Mouse (Mus musculus): ENCODE measurements around the gene Tshz2. TPM values are rescaled to one million over a fixed set of nuclear protein-coding genes. Genes with fewer than 3 reads are reported as not detected.
A peak's percentile ranks its signal among the peaks of the same experiment; 100 is the strongest.

Tshz2 gene
- total and polyA plus RNA-seq, 2 experiments from 2014 or later: 29.0 to 40.2 TPM

DNA sequence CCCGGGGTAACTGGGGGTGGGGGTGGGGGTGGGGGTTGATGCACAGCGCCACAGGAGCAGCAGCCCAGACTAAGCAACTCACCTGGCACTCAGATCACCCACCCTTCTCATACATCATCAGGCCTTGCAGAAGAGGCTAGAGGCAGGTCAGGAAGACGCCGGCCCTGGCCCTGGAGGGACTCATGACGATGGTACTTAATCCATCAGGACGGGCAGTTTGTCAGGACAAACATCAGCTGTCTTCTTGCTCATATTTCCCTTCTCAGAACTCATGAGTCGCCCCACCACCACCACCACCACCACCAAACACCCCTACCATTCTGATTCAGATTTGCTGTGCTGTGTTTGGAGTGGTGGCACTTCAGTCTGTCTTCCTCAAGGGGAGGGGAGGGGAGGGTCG lies 194.0 kb downstream of the Tshz2 start:
- Histone ChIP-seq H3K36me3 (ENCODE audit: insufficient read depth, low read length) (no peaks in the 10 kb centered on the region), H3K27me3 (ENCODE audit: insufficient read depth, low read length) (no peaks in the 10 kb centered on the region), H3K4me2 (ENCODE audit: low read depth, low read length) (no peak overlapping the region), H3K27ac (no peak overlapping the region), H3K9me3 (ENCODE audit: low read length) (no peaks in the 10 kb centered on the region), H3K4me3 (ENCODE audit: low read length) (no peak overlapping the region), H3K4me1 (ENCODE audit: insufficient read depth, low read length) (no peaks in the 10 kb centered on the region; the same call in 1 of the 2 replicates), H3K9ac (replicated peaks; ENCODE audit: low read length) (no peak overlapping the region)
- DNase-seq (ENCODE audit: low spot score): no peak
- WGBS: 71% methylated on average over 8 of the region's 8 CpGs
- TF ChIP-seq CTCF (IDR thresholded peaks at IDR 0.05; ENCODE audit: low read depth): no peak
- no peak for ATAC-seq

DNA sequence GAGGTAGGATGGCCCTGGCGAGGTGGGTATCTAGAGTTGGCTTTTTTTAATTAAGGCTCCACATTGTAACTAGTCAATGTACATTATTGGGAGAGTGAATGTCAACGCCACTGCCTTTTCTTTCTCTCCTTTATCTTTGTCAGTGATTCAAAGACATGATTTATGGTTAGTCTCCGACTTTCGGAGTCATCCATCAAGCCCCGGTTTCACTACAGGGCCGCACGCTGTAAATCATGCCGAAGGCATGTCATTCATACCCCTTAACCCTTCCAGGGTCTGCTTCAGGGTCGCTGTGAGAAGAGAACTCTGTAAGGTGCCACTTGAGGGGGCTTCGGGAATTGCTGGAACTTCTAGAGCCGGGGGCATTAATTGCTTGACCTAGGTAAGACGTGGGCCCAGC lies 199.4 kb downstream of the Tshz2 start:
- Histone ChIP-seq H3K9ac (replicated peaks; ENCODE audit: low read length) (no peak overlapping the region), H3K4me1 (ENCODE audit: insufficient read depth, low read length) (no peaks in the 10 kb centered on the region; the same call in 1 of the 2 replicates), H3K27me3 (ENCODE audit: insufficient read depth, low read length) (no peaks in the 10 kb centered on the region), H3K4me2 (ENCODE audit: low read depth, low read length) (no peak overlapping the region), H3K9me3 (ENCODE audit: low read length) (no peaks in the 10 kb centered on the region), H3K4me3 (ENCODE audit: low read length) (no peak overlapping the region), H3K27ac (no peak overlapping the region), H3K36me3 (ENCODE audit: insufficient read depth, low read length) (no peaks in the 10 kb centered on the region)
- 65% methylated on average over 12 of the region's 12 CpGs for WGBS
- ATAC-seq (no peak), DNase-seq (ENCODE audit: low spot score) (no peak)
- no peak for TF ChIP-seq CTCF (IDR thresholded peaks at IDR 0.05; ENCODE audit: low read depth)

DNA sequence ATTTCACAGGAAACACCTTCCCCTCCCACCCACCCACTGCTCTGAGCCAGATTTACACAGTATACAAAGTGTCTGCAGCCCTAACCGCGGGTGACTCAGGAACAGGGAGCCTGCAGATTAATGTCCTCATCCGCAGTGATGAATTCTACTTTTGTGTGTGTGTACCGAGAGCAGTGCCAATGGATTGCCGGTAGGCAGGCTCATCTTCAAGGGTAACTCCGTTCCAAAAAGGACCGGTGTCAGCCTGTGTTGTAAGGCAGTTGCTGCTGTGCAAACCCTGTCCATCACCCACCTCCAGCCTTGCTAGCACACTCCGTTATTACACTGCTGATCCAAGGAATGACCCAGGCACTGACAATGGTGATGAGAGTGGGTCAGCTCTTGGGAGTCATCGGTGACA lies 200.8 kb downstream of the Tshz2 start:
- H3K4me3 ChIP-seq (ENCODE audit: low read length): no peak overlapping the region
- WGBS: 52% methylated on average over 9 of the region's 9 CpGs

DNA sequence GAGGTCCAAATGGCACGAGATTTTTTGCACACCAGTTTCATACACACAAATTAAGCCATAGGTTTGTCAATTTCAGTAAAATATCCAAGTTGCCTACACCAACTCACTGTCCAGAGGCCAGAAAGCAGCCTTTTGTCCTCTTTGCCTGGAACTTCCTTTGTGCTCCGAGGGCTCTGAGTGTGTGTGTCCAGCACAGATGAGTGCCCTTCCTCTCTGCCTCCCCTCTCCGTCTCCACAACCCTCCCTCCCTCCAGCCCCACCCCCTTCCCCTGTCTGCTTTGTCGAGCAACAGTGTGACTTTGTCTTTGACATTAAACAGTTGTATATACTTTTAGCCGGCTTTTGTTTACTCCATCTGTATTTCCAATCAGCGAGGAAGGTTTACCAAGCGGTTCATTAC lies 201.8 kb downstream of the Tshz2 start:
- WGBS: 32% methylated on average over 7 of the region's 7 CpGs
- Histone ChIP-seq H3K27ac (no peak overlapping the region), H3K4me2 (ENCODE audit: low read depth, low read length) (no peak overlapping the region), H3K9ac (replicated peaks; ENCODE audit: low read length) (no peak overlapping the region), H3K9me3 (ENCODE audit: low read length) (no peaks in the 10 kb centered on the region), H3K4me1 (ENCODE audit: insufficient read depth, low read length) (no peaks in the 10 kb centered on the region; the same call in 1 of the 2 replicates), H3K27me3 (ENCODE audit: insufficient read depth, low read length) (no peaks in the 10 kb centered on the region), H3K4me3 (ENCODE audit: low read length) (no peak overlapping the region), H3K36me3 (ENCODE audit: insufficient read depth, low read length) (no peaks in the 10 kb centered on the region)
- no peak for DNase-seq (ENCODE audit: low spot score)
- ATAC-seq: no peak
- no peak for TF ChIP-seq CTCF (IDR thresholded peaks at IDR 0.05; ENCODE audit: low read depth)

More for the DNA sequence above, 200.8 kb downstream of the Tshz2 start:
- Histone ChIP-seq H3K27me3 (ENCODE audit: insufficient read depth, low read length) (no peaks in the 10 kb centered on the region), H3K4me2 (ENCODE audit: low read depth, low read length) (no peak overlapping the region), H3K9ac (replicated peaks; ENCODE audit: low read length) (no peak overlapping the region), H3K27ac (no peak overlapping the region), H3K9me3 (ENCODE audit: low read length) (no peaks in the 10 kb centered on the region), H3K36me3 (ENCODE audit: insufficient read depth, low read length) (no peaks in the 10 kb centered on the region), H3K4me1 (ENCODE audit: insufficient read depth, low read length) (no peaks in the 10 kb centered on the region; the same call in 1 of the 2 replicates)
- DNase-seq (ENCODE audit: low spot score) (no peak), ATAC-seq (no peak)
- TF ChIP-seq CTCF (IDR thresholded peaks at IDR 0.05; ENCODE audit: low read depth): no peak

DNA sequence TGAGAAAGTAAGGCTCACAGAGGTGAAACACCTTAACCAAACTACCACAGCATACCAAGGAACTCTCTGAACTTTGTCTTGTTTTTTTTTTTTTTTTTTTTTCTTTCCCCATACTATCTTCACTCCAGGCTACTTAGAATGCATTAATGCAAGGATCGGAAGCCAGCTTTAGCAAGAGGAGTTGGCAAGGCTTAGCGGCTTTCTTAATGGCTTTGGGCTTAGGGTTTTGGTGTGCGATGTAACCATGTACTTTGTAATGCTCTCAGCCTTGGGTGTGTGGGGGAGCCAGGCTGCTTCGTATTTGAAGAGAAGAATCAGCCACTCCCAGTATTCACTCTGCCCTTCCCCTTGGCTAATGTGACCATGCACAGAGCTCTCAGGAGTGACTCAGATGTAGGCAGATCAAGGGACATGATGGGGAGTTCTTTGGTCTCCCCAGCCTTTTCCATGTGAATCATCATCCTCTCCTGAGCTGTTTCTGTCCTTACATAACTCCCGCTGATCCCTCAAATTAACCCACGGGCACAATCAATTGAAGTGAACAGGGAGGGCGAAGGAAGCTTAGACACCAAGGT lies 204.3 kb downstream of the Tshz2 start:
- Histone ChIP-seq H3K27me3 (ENCODE audit: insufficient read depth, low read length) (no peaks in the 10 kb centered on the region), H3K4me3 (ENCODE audit: low read length) (no peak overlapping the region), H3K9me3 (ENCODE audit: low read length) (no peaks in the 10 kb centered on the region), H3K9ac (replicated peaks; ENCODE audit: low read length) (no peak overlapping the region), H3K4me1 (ENCODE audit: insufficient read depth, low read length) (peaks cover 7% of the 10 kb centered on the region), H3K36me3 (ENCODE audit: insufficient read depth, low read length) (no peaks in the 10 kb centered on the region), H3K27ac (no peak overlapping the region), H3K4me2 (ENCODE audit: low read depth, low read length) (no peak overlapping the region)
- 67% methylated on average over 7 of the region's 7 CpGs for WGBS
- no peak for ATAC-seq
- no peak for DNase-seq (ENCODE audit: low spot score)
- TF ChIP-seq CTCF (IDR thresholded peaks at IDR 0.05; ENCODE audit: low read depth): no peak

DNA sequence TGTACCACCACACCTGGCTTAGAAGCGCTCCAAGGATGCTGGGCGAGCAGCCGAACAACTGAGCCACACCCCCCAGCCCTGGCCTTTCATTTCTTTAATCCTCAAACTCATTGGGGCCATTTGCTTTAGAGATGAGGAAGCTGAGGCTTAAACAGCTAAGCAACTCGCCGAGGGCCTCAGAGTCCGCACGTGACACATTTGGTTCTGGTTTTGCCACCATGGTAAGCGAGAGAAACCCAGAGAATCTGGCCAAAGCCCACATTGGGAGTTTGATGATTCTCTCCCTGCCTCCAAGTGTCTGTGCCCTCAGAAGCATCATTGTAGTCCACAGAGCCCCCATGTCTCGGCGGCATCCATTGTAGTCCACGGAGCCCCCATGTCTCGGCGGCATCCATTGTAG lies 205.7 kb downstream of the Tshz2 start:
- H3K4me2 ChIP-seq (ENCODE audit: low read depth, low read length): no peak overlapping the region
- WGBS: 95% methylated on average over 13 of the region's 13 CpGs
- no peak for TF ChIP-seq CTCF (IDR thresholded peaks at IDR 0.05; ENCODE audit: low read depth)
- no peaks in the 10 kb centered on the region for H3K36me3 ChIP-seq (ENCODE audit: insufficient read depth, low read length)
- H3K4me1 ChIP-seq (ENCODE audit: insufficient read depth, low read length): peaks cover 7% of the 10 kb centered on the region
- ATAC-seq (no peak), DNase-seq (ENCODE audit: low spot score) (no peak)
- H3K9ac ChIP-seq (replicated peaks; ENCODE audit: low read length): no peak overlapping the region
- H3K9me3 ChIP-seq (ENCODE audit: low read length): no peaks in the 10 kb centered on the region
- H3K4me3 ChIP-seq (ENCODE audit: low read length): no peak overlapping the region
- no peak overlapping the region for H3K27ac ChIP-seq
- no peaks in the 10 kb centered on the region for H3K27me3 ChIP-seq (ENCODE audit: insufficient read depth, low read length)

DNA sequence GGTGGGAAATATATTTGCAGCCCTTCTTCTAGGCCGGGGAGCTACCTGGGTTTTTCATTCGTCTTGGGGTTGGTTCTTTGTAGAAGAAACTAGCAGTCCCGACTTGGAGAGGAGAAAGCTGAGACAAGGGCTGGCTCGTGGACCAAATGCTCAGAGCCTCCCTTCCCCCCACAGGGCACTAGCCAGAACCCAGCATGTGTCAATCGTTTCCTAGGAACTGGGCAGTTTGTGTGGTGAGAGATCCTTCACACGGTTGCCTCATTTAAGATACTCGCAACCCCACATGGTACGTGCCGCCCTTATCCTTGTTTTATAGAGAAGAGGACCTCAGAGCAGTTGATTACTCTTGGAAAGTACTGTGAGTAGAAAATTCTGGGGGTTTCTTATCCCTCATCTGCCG lies 208.6 kb downstream of the Tshz2 start:
- Histone ChIP-seq H3K9me3 (ENCODE audit: low read length) (no peaks in the 10 kb centered on the region), H3K27me3 (ENCODE audit: insufficient read depth, low read length) (no peaks in the 10 kb centered on the region), H3K4me2 (ENCODE audit: low read depth, low read length) (no peak overlapping the region), H3K9ac (replicated peaks; ENCODE audit: low read length) (no peak overlapping the region), H3K4me1 (ENCODE audit: insufficient read depth, low read length) (peaks cover 7% of the 10 kb centered on the region), H3K36me3 (ENCODE audit: insufficient read depth, low read length) (no peaks in the 10 kb centered on the region), H3K4me3 (ENCODE audit: low read length) (no peak overlapping the region), H3K27ac (no peak overlapping the region)
- WGBS: 50% methylated on average over 10 of the region's 10 CpGs
- peak; percentile 53; the same call in 1 of the 2 replicates for ATAC-seq
- no peak for TF ChIP-seq CTCF (IDR thresholded peaks at IDR 0.05; ENCODE audit: low read depth)
- peak; percentile 40 for DNase-seq (ENCODE audit: low spot score)

Data from hindbrain, postnatal 0 days (tissue).